Mouse (Mus musculus) lung, postnatal 0 days (tissue): ENCODE results near the gene Slc4a3.

Experiments
- CTCF ChIP-seq: IDR thresholded peaks from 2 replicates; pipeline ENCODE4 v1.5.1; 2016; ENCODE audit warnings: antibody characterized with exemption, mild to moderate bottlenecking
- EP300 ChIP-seq: IDR thresholded peaks from 2 replicates; pipeline ENCODE4 v1.6.1; 2016; ENCODE audit warnings: antibody characterized with exemption, mild to moderate bottlenecking, control low read depth

DNA sequence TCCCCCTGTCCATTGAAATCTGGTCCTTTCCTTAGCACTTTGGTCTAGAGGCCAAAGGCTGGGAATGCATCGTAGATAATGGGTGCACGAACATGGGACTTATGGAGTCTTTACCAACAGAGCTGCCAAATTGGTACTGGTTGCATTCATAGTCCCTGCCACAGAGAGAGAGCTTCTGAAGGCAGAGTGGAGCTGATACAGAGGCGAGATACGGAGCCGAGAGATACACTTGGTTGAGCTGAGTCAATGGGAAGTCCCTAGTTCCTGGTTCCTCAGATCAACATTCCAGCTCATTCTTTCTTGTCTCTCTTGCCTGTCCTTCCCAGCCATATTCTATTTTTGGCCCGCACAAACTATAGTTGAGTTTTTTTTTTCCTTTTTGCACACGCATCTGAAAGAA lies 27.6 kb downstream of the Slc4a3 start:
- no peak for TF ChIP-seq CTCF
- no peak for TF ChIP-seq EP300
